Mouse (Mus musculus) kidney, postnatal 0 days (tissue): ENCODE results near the gene Trpm3. TPM values are rescaled to one million over a fixed set of nuclear protein-coding genes. Genes with fewer than 3 reads are reported as not detected.

Source experiments
- ATAC-seq: fragments of 200-750 bp; cut with Nextera tagmentation; replicated peaks from 2 replicates; pipeline ENCODE4 v1.8.0; 2017; ENCODE audit warnings: low read depth, moderate number of reproducible peaks, moderate TSS enrichment, moderate library complexity; ENCODE audit not compliant: low FRiP score
- DNase-seq: peaks from one replicate; pipeline ENCODE4 v3.0.0-alpha.2; 2016; ENCODE audit warnings: low spot score
- H3K27ac ChIP-seq: fragments of 300-500 bp; sonication (generic); 2 replicates; pipeline ENCODE4 v1.5.1; 2014; ENCODE audit warnings: mild to moderate bottlenecking
- H3K27me3 ChIP-seq: fragments of 300-500 bp; sonication (generic); 2 replicates; pipeline ENCODE4 v1.6.1; 2014; ENCODE audit warnings: low read length, mixed read lengths; ENCODE audit not compliant: insufficient read depth
- H3K36me3 ChIP-seq: fragments of 300-500 bp; sonication (generic); 2 replicates; pipeline ENCODE4 v1.6.1; 2014; ENCODE audit warnings: low read length, mixed read lengths; ENCODE audit not compliant: insufficient read depth
- H3K4me1 ChIP-seq: fragments of 300-500 bp; sonication (generic); replicated peaks from 2 replicates; pipeline ENCODE4 v1.6.1; 2014; ENCODE audit warnings: antibody characterized with exemption, low read length, mixed read lengths; ENCODE audit not compliant: insufficient read depth
- H3K4me2 ChIP-seq: fragments of 300-500 bp; sonication (generic); 2 replicates; pipeline ENCODE4 v1.6.1; 2014; ENCODE audit warnings: mild to moderate bottlenecking, low read length, moderate library complexity, mixed read lengths
- H3K4me3 ChIP-seq: fragments of 300-500 bp; sonication (generic); replicated peaks from 2 replicates; pipeline ENCODE4 v1.5.1; 2014; ENCODE audit warnings: low read depth, low read length
- H3K9ac ChIP-seq: fragments of 300-500 bp; sonication (generic); 2 replicates; pipeline ENCODE4 v1.6.1; 2014; ENCODE audit warnings: low read depth, low read length
- H3K9me3 ChIP-seq: fragments of 300-500 bp; sonication (generic); replicated peaks from 2 replicates; pipeline ENCODE4 v1.6.1; 2016; ENCODE audit warnings: low read length, inconsistent platforms, mixed read lengths
- CTCF ChIP-seq: IDR thresholded peaks from 2 replicates; pipeline ENCODE4 v1.5.1; 2016; ENCODE audit warnings: antibody characterized with exemption, low read depth, mild to moderate bottlenecking, moderate library complexity
- WGBS: fragments of 180-500 bp; shearing (Covaris S2); extraction: QIAGEN DNeasy Blood & Tissue Kit; methylation state at CpG from one replicate; pipeline ENCODE4 v1.1.7; 2014; 5-methylcytosine and 5-hydroxymethylcytosine counted together
- polyA plus RNA-seq: library from polyadenylated mRNA; unstranded; fragments of >200 nt; fragmentation: Nextera tagmentation; extraction: Ambion mirVana; gene quantifications from 2 replicates; pipeline ENCODE4 v1.2.1, GENCODE M21; 2015

Trpm3 gene
- polyA plus RNA-seq, 1 experiment from 2014 or later = 2.1 TPM

DNA sequence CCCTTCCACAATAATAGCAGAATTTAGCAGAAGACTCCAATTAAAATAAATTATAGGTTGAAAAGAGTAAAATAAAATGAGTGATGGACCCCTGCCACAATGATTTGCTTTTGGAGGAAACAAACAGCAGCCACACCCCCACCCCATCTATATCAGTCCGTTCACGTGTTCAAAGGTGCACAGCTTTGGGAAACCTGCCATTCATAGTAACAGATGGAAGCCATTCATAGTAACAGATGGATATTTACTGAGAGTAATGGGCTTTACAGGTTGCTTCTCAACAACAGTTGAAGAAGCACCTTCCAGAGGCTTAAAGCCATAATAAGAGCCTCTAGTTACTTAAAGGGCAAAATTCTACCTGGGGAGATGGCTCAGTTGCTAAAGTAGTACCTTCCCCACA lies 17.9 kb upstream of the Trpm3 start:
- DNase-seq = no peak
- no peak for ATAC-seq
- H3K27me3 ChIP-seq = no peaks in the 10 kb centered on the region
- no peak overlapping the region for H3K4me3 ChIP-seq
- TF ChIP-seq CTCF = no peak
- WGBS = 84% methylated on average over 2 of the region's 2 CpGs
- H3K9ac ChIP-seq = no peak overlapping the region
- no peak overlapping the region for H3K27ac ChIP-seq
- H3K4me2 ChIP-seq = no peak overlapping the region
- no peaks in the 10 kb centered on the region for H3K4me1 ChIP-seq
- H3K9me3 ChIP-seq = no peaks in the 10 kb centered on the region
- H3K36me3 ChIP-seq = no peaks in the 10 kb centered on the region

DNA sequence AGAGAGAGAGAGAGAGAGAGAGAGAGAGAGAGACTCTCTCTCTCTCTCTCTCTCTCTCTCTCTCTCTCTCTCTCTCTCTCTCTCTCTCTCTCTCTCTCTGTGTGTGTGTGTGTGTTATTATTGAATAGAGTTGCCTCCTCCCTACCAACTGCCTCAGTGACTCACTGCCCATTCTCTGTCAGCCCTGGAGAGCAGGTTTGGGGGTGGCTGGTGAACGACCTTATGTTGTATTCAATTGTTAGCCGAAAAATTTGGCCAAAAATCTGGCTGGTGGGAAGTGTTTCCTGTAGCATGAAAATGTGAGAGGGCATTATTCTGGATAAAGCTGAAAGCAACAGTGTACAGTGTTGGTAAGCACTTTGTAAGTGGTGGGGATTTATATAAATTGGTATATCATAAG lies 17.2 kb upstream of the Trpm3 start:
- Histone ChIP-seq H3K27ac (no peak overlapping the region), H3K27me3 (no peaks in the 10 kb centered on the region), H3K36me3 (no peaks in the 10 kb centered on the region), H3K4me3 (no peak overlapping the region), H3K9ac (no peak overlapping the region), H3K4me2 (no peak overlapping the region), H3K9me3 (no peaks in the 10 kb centered on the region), H3K4me1 (no peaks in the 10 kb centered on the region)
- ATAC-seq = no peak
- no peak for TF ChIP-seq CTCF
- DNase-seq = no peak
- 83% methylated on average over 2 of the region's 2 CpGs for WGBS

DNA sequence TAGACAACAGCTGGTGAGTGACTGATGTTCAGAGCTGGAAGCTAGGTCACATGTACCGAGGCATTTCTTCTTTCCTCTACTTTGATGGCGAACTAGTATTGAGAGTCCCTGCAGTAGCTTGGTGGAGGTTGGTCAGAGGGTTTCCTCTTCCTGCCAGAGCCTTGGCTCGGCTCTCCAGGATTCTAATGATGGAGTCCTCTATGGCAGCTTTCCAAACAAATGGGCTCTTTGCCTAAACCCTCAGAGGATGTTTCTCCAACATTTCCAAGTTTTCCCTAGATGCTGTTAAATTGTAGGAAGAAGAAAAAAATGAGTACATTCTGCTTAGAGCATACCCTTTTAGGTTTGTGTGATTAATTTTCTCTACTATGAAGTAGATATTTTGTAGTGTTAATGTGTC lies 6.2 kb upstream of the Trpm3 start:
- Histone ChIP-seq H3K36me3 (no peaks in the 10 kb centered on the region), H3K4me1 (no peaks in the 10 kb centered on the region), H3K27ac (no peak overlapping the region), H3K9me3 (no peaks in the 10 kb centered on the region), H3K4me2 (no peak overlapping the region), H3K9ac (no peak overlapping the region), H3K27me3 (no peaks in the 10 kb centered on the region), H3K4me3 (no peak overlapping the region)
- peak; percentile 14 for DNase-seq
- WGBS = 66% methylated on average over 3 of the region's 3 CpGs
- ATAC-seq = no peak
- TF ChIP-seq CTCF = no peak

DNA sequence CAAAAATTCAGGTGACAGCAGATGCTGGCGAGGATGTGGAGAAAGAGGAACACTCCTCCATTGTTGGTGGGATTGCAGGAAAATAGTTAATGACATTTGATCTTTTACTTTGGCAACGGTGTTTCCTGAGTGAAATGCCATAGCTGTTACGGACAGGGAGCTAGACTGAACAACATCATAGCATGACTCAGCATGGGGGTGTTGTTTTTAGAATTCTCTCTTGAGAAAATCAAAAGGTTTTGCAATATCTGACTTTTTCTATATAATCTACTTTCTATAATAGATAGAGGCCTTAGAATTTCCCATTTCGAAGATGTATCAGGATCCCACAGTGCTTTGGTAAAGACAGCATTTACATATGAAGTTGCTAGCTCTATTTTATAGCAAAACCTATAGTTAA lies 39.7 kb downstream of the Trpm3 start:
- Histone ChIP-seq H3K9ac (no peak overlapping the region), H3K4me3 (no peak overlapping the region), H3K9me3 (no peaks in the 10 kb centered on the region), H3K4me2 (no peak overlapping the region), H3K27ac (no peak overlapping the region), H3K36me3 (no peaks in the 10 kb centered on the region), H3K27me3 (no peaks in the 10 kb centered on the region), H3K4me1 (no peaks in the 10 kb centered on the region)
- WGBS = 66% methylated on average over 4 of the region's 4 CpGs
- DNase-seq = no peak
- no peak for TF ChIP-seq CTCF
- ATAC-seq = no peak

DNA sequence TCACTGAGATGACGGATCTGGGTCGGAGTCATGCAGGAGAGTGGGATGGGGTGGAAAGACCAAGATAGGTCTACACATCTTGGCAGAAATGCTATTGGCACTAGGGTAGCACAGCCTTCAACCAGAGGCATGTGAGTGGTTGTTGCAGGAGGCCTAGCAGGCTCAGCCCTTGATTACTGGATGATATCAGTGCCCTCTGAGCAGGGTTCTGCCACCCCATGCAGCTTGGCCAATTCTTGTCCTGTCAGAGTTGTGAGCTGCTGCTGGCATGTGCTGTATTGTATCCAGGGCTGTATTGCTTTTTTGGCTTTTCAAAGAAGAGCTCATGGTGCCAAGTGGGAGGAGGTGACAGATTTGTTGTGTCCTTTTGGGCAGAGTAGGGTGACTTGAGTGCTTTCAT lies 40.2 kb downstream of the Trpm3 start:
- H3K27ac ChIP-seq = no peak overlapping the region
- H3K36me3 ChIP-seq = no peaks in the 10 kb centered on the region
- 87% methylated on average over 2 of the region's 2 CpGs for WGBS
- DNase-seq = no peak
- no peaks in the 10 kb centered on the region for H3K27me3 ChIP-seq
- no peak for TF ChIP-seq CTCF
- no peak overlapping the region for H3K4me2 ChIP-seq
- H3K9ac ChIP-seq = no peak overlapping the region
- H3K4me3 ChIP-seq = no peak overlapping the region
- no peak for ATAC-seq
- H3K9me3 ChIP-seq = no peaks in the 10 kb centered on the region
- no peaks in the 10 kb centered on the region for H3K4me1 ChIP-seq

DNA sequence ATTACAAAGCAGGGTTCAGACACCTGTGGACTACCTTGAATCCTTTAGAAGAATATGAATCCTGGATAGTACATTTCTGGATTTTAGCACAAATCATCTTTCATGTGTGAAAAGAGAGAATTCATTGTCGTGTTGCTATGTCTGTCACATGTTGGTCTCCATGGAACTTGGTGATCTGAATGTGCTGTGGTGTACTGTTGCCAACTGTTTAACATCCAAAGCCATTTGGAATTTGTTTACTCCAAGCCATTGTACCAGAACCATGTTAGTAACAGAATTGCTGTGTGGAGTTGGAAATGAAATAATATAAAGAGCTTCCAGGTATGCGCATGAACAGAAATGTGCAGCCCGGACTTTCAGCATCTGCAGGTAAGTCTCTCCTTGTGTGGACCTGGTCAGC lies 41.3 kb downstream of the Trpm3 start:
- Histone ChIP-seq H3K4me3 (no peak overlapping the region), H3K9me3 (no peaks in the 10 kb centered on the region), H3K4me1 (no peaks in the 10 kb centered on the region), H3K27me3 (no peaks in the 10 kb centered on the region), H3K9ac (no peak overlapping the region), H3K4me2 (no peak overlapping the region), H3K27ac (no peak overlapping the region), H3K36me3 (no peaks in the 10 kb centered on the region)
- no peak for TF ChIP-seq CTCF
- ATAC-seq = no peak
- 75% methylated on average over 3 of the region's 3 CpGs for WGBS
- DNase-seq = no peak

DNA sequence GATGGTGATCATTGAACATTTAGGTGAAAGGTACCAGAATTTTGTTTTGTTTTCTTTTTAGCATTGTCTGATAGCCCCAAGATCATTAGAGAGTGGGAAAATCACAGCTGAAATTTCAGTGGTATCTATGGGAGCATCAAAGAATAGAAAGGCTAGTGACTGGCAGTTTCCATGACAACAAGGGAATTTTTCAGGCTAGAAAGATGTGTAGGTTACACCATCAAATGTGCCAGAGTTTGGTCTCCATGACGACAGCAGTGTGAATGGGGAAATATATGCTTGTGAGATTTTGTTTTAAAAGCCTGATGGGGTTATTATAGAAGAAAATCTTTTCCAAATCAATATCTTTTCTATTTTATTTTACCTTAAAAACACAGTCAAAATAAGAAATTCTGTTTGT lies 50.9 kb downstream of the Trpm3 start:
- H3K4me1 ChIP-seq = no peaks in the 10 kb centered on the region
- TF ChIP-seq CTCF = no peak
- DNase-seq = no peak
- H3K4me2 ChIP-seq = no peak overlapping the region
- no peak overlapping the region for H3K27ac ChIP-seq
- ATAC-seq = no peak
- no peak overlapping the region for H3K9ac ChIP-seq
- H3K4me3 ChIP-seq = no peak overlapping the region
- WGBS = 74% methylated on average over 1 of the region's 1 CpGs
- H3K27me3 ChIP-seq = no peaks in the 10 kb centered on the region
- no peaks in the 10 kb centered on the region for H3K36me3 ChIP-seq
- H3K9me3 ChIP-seq = no peaks in the 10 kb centered on the region
